Mouse (Mus musculus): ENCODE data around the gene Ankrd11. TPM values are rescaled to one million over a fixed set of nuclear protein-coding genes. Genes with fewer than 3 reads are reported as not detected.
A peak's percentile ranks its signal among the peaks of the same experiment; 100 is the strongest.

The Ankrd11 gene
- total RNA-seq, 2 experiments from 2014 or later, result 57.1 to 99.4 TPM

DNA sequence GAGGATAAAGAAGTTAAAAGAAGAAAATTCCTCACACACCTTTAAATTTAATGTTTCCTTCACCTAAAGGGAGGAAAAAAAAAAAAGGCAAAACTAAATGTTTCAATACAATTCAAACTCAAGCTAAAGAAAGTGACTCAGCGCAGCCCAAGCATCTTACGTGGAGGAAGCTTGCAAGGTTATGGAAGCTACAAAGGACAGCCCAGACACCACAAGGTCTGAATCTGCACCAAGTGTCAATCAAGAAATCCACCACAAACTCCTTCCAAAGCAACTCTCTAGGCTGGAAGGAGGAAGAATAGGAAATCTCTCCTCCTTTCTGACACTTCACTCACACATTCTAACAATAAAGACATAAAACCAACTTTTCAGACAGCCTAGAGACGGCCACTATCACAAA is 62.7 kb downstream of the Ankrd11 start:
- no peak for ATAC-seq (replicated peaks; ENCODE audit: low FRiP score, low TSS enrichment, poor library complexity, severe bottlenecking)

DNA sequence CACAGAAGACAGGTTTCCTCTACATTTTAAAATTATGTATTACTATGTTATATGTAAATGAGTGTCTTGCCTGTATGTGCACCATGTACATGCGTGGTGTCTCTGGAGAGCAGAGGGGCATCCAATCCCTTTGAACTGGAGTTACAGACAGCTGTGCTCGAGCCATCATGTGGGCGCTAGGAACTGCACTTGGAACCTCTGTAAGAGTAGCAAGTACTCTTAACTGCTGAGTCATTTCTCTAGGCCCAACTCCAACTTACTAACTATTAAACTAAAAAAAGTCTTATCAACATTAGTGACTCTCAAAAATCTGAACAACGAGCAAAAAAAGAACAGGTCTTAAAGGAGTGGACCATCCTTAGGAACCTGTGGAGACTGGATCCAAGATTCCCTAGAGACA is 66.0 kb downstream of the Ankrd11 start:
- peak; percentile 70 for ATAC-seq (replicated peaks; ENCODE audit: low FRiP score, low TSS enrichment, poor library complexity, severe bottlenecking)

DNA sequence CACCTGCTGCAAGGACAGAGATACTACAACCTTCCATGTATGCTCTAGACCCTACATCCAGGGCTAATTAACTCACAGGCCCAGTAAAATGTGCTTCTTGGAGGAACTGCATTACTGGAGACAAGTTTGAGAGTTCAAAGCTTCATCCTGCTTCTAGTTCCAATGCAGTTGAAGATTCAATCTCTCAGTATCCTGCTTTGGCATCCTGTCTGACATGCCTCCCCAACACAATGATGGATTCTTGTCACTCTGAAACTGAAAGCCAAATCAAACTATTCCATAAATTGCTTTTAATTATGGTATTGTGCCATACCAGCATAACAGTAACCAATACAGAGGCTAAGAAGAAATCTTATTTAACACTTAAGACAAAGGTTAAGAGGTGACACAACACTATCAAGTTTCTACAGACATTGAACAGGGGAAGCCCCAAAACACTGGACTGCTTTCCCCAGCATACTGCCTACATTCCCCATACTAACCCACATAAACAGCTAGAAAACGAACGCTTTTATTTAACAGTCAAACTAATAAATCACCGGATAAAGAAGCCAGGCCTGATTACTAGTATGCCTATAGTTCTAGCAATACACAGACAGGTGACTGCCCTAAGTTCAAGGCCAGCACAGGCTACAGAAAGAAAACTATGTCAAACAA is 72.0 kb downstream of the Ankrd11 start:
- no peak for ATAC-seq (replicated peaks; ENCODE audit: low FRiP score, low TSS enrichment, poor library complexity, severe bottlenecking)

DNA sequence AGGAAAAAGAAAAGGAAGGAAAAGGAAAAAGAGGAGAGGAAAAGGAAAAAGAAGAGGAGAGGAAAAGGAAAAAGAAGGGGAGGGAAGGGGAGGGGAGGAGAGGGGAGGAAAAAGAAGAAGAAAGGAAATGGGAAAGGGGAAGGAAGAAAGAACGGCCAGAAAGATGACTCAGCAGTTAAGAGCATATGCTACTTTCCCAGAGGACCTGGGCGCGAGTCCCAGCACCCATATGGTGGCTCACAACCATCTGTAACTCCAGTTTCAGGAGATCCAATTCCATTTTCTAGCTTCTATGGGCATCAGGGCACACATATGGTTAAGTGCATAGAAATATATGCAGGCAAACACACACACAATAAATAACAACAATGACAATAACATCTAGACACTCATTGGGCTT is 73.9 kb downstream of the Ankrd11 start:
- ATAC-seq (replicated peaks; ENCODE audit: low FRiP score, low TSS enrichment, poor library complexity, severe bottlenecking), result no peak

DNA sequence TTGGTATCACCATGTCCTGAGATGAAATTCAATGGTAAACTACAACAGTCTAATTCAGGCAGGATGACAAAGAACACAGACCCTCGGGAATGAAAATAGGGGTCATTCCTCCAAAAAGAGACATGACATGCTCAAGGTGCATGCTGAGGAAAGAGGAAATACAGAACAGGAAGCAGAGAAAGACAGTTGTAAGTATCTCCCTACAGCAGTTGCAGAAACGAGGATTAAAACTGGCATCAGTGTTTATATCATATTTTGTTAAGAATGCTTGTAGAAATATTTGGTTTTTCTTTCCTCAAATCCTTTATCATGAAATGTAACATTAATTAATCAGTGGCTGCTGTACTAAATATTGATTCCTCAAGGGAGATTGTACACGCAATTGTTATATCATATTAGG is 75.4 kb downstream of the Ankrd11 start:
- ATAC-seq (replicated peaks; ENCODE audit: low FRiP score, low TSS enrichment, poor library complexity, severe bottlenecking), result no peak

DNA sequence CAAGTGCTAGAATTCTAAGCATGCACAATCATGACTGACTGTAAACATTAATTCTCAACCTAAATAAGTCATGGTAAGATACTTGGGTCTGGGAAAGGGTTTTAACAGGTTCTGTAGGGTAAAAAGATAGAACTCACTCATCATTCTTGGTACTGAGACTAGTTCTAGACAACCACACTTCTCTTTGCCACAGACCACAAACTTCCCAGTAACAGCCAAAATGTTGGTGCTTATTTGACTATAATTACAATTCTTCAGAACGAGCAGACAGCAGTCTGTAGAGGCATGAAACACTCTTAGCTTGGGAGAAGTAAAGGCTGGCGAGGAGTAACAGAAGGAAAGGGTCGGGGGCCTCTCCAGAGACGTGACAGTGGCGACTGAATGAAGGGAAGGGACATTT is 80.0 kb downstream of the Ankrd11 start:
- no peak for ATAC-seq (replicated peaks; ENCODE audit: low FRiP score, low TSS enrichment, poor library complexity, severe bottlenecking)

DNA sequence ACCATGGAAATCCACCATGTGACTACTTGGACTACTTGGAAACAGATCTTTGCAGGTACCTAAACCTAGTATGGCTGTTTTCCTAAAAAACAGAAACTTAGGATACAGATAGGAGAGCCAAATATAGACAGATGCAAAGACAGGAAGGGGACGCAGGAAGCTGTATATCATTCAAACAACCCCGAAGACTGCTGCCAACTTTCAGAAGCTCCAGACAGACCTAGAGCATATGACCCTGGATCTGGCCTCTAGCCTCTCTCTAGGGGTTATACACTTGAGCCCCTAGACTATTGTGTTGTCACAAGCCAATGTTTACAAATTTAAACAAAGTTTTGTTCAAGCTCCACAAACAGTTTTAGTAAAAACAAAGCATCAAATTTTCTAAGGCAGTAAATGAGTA is 80.6 kb downstream of the Ankrd11 start:
- no peak for ATAC-seq (replicated peaks; ENCODE audit: low FRiP score, low TSS enrichment, poor library complexity, severe bottlenecking)

DNA sequence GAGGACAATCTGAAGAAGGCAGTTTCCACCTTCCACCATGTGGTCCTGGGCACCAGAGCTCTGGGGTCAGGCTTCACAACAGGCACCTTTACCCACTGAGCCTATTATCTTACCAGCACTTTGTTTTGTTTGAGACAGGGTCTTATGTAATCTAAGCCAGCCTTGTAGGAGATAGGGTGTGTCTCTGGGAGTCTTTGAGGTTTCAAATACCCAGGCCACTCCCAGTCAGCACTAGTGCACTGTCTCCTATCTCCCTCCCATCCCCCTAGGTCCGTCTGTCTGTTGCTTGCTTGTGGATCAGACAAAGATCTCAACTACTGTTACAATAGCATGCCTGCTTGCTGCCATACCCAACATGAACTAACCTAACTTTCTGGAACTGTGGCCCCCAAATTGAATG is 81.1 kb downstream of the Ankrd11 start:
- peak; percentile 94 for ATAC-seq (replicated peaks; ENCODE audit: low FRiP score, low TSS enrichment, poor library complexity, severe bottlenecking)

DNA sequence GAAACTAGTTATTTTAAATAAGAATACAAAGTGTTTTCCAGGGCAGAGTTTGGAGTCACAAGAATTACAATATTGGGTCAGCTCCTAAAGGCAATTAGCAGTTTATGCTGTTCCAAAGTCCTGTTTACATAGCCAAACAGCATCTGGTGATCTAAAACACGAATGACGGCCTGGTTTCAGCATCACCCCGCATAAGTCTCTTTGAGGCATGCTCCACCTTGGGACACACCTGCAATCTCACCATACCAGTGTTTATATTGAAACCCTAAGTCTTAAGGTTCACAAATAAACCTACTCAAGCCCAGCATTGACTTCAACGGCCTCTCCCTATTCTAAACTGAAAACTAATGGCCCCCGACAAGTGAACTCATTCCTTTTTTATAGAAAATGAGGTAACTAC is 81.8 kb downstream of the Ankrd11 start:
- ATAC-seq (replicated peaks; ENCODE audit: low FRiP score, low TSS enrichment, poor library complexity, severe bottlenecking), result no peak

DNA sequence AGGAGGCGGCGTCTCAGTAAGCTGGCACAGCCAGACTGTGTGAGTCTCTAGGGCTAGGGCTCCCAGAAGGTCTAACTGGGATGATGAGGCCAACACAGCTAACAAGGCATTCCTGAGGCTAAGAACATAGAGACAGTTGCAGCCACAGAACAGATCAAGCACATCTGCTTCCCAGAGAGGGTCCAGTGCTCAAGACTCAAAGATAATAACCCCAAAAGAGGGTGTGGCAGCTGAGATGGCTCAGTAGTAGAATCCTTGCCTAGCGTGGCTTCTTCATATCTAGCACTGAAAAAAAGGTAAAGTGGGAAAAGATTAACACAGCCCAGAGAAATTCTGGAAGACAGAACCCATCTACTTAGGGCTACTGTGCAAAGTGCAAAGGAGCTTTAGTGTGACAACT is 86.1 kb downstream of the Ankrd11 start:
- ATAC-seq (replicated peaks; ENCODE audit: low FRiP score, low TSS enrichment, poor library complexity, severe bottlenecking), result peak; percentile 53

DNA sequence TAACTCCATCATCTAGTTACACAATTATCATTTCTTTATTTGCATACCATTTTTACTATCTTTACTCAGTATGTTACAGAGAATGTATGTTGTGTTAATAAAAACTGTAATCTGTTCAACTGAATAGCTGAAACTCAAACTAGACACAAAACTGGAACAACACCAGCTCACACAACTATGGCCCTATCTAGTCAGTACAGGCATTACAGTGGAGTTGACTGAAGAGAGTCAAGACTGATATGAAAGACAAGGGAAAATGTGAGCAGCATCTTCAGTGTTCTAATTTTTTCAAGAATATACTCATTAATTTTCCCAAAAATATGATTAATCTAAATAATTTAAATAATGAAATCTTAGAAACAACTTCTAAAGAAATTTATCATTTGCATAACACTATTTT is 86.9 kb downstream of the Ankrd11 start:
- 0 out of 2 replicates have a peak, but pooled peaks have one; percentile 21 for ATAC-seq (replicated peaks; ENCODE audit: low FRiP score, low TSS enrichment, poor library complexity, severe bottlenecking)

DNA sequence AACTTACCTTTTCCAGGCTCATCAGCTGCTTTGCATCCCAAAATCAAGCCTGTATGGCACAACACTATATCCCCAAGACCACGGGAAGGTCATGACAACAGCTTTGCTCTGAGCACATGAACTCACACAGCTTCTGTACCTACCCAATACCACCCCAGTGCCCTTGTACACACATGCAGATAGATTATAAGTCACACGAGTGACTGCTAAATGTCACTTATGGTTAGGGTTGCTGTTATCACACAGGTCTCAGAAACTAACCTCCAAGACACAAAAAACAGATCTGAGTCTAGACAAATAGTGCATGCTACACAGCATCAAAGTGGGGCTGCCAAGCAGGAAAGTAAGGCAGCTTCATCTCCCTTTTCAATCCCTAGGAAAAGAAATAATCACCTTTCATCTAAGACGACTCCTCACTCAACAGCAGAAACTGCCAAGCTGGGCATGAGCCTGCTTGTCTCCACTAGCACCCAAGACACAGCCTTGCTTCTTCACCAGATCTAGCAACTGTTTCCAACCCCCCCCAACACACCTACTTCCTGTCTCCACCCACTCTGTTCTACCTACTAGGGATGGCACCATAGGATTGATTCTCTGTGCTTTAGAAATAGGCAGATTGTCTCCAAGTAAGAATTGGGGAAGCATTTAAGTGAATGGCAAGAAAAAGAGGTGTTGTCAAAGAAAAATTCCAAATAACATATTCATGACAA is 87.8 kb downstream of the Ankrd11 start:
- peak; percentile 50; the same call in 1 of the 2 replicates for ATAC-seq (replicated peaks; ENCODE audit: low FRiP score, low TSS enrichment, poor library complexity, severe bottlenecking)

DNA sequence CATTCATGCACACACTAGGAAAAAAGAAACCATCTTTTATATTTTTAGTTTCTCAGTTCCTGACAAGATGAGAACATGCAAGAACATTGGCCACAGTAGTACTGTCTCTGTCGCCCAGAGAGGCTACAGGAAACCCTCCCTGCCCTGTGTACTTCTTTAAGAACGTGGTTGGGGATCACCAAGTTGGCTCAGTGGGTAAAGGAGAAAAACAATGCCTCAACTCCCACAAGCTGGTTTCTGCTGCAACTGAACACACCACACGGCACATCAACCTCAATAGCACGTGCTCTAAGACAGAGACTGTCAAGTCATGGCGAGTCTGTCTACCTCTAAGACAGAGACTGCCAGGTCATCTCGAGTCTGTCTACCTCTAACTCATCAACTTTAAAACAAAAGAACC is 89.0 kb downstream of the Ankrd11 start:
- ATAC-seq (replicated peaks; ENCODE audit: low FRiP score, low TSS enrichment, poor library complexity, severe bottlenecking), result no peak

DNA sequence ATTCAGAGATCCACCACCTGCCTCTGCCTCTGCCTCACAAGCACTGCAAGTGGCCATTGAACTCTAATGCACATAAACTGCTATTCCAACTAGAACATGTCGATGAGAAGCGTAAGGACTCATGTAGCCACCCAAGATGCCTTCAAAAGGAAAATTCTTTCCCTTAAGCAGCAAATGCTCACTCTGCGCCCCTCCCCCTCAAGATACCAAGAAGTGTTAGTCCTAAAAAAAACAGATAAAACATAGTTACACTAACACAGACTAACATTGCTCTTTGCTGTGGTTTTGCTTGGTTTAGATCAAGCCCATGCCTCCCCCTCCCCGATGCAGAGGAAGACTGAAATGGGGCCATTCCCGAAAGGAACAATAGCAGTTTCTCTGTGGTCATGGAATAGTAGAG is 90.6 kb downstream of the Ankrd11 start:
- no peak for ATAC-seq (replicated peaks; ENCODE audit: low FRiP score, low TSS enrichment, poor library complexity, severe bottlenecking)

DNA sequence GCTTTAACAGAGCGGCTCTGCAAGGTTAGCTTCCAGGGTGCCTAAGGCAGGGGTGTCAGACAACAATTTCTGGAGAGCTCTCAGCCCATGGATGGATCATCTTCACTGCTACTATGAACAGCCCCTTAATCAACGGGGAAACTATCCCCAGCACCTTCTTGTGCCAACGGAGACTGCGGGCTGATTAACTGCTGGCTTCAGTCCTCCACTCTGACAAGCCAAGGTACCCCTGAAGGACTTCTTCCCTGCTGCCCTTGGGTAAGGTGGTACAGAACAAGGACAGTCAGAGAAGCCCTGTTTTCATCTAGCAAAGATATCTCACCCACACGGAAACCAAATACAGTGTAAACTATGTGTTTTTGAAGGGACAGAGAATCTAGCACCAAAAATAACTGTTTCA is 92.4 kb downstream of the Ankrd11 start:
- ATAC-seq (replicated peaks; ENCODE audit: low FRiP score, low TSS enrichment, poor library complexity, severe bottlenecking), result no peak

DNA sequence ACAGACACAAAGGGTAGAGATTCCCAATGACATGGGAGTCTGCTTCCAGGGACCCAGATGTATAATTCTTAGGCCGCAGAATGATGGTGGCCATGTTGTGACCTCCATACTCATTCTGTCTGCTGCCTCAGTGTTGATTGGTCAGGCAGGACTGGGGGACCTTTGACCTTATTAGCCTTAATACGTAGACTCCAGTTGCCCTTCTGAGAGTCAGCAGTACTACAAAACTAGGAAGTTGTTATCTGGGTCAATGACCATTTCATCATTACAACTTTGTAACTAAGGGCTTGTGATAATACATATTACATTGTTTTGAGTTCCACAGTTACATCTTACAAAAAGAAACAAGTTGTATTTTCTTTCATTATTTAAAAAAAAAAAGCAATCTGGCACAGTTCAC is 96.3 kb downstream of the Ankrd11 start:
- ATAC-seq (replicated peaks; ENCODE audit: low FRiP score, low TSS enrichment, poor library complexity, severe bottlenecking), result no peak

DNA sequence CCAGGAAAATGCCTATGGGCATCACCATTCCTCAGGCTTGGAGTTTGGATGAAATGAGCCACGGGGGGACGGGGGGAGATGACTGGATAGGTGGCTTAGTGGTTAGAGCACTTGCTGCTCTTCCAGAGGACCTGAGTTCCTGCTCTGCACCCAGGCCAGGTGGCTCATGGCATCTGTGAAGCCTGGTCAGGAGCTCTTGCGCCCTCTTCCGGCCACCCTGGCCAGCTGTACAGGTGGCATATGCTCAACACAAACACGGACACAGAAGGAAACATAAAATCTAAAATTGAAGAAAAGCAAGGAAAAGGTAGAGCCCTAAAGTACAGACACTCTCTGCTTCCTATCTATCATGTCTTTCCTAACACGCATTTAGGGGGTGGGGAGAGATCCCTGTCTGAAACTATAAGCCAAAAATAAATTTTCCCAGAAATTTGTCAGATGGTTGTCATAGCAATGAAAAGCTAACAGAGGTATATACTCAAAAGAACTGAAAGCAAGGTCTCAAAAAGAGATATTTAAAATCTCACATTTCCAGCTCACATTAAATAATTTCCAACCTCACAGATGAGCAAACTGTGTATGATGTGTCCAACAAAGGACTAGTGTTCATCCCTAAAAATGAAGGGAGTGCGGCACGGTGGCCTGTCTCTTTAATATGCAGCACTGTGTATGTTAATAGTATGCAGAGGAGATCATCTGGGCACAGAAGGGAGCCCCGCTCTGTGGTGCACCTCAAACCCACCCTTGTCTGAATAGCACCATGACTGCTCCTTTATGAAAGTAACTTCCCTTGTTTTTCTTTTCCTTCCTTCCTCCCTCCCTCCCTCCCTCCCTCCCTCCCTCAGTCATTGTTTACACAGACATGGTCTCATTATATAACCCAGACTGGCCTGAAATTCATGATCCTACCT is 99.0 kb downstream of the Ankrd11 start:
- no peak for ATAC-seq (replicated peaks; ENCODE audit: low FRiP score, low TSS enrichment, poor library complexity, severe bottlenecking)

DNA sequence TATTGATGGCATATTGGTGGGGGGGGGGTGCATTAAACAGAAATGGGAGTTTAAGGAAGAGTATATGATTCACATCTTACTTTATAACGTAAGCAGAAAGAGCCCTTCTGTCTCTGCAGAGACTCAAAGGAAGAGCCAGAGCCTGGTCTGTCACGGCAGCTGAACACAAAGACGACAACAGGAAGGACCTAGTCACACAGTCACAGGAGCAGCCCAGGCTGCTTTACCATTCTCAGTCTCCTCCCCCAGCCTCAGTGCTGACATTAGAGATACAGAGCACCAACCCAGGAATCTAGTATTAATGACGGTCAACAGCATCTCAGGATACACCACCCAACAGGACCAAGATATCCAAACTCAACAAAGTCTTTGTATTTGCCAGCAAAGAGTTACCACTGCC is 103.5 kb downstream of the Ankrd11 start:
- no peak for ATAC-seq (replicated peaks; ENCODE audit: low FRiP score, low TSS enrichment, poor library complexity, severe bottlenecking)

DNA sequence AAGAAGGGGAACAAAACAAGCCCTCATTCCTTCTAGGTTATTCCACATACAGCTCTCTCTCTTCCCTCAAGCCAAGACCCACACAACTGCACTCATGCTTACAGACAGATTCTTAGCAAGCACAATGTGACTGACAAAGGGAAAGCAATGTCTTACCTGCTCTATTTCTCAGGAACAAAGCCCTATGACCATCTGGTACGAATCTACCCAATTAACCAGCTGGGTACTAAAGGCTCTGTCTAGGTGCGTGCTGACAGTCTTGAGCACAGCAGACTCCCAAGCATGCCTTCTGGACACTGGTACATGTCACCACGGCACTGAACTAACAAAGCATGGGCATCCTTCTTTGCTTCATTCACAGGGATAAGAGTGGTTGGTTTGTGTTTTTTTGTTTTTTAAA is 103.9 kb downstream of the Ankrd11 start:
- ATAC-seq (replicated peaks; ENCODE audit: low FRiP score, low TSS enrichment, poor library complexity, severe bottlenecking), result no peak

DNA sequence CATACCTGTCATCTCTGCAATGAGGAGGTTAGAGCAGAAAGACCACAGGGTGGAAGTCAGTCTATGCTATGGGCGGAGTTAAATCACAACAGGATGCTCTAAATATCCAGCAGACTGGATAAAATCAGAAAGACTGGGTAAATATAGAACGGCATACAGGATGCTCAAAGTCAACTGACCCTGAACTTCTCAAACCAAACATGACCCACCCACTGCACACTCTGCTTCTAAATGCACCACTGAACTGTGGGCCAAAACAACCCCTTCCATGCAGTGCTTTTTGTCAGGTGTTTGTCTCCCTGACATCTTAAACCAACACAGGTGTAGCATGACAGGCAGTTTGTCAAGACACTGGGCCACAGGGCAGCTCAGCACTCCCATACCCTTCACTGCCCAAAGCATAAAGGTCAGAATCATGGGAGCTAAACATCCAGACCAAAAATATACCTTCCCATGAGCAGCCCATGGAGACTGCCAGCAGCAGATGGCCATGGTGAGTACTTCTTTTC is 104.5 kb downstream of the Ankrd11 start:
- no peak for ATAC-seq (replicated peaks; ENCODE audit: low FRiP score, low TSS enrichment, poor library complexity, severe bottlenecking)

All from megakaryocyte-erythroid progenitor cell, adult 5-6 weeks (primary cell).